Mouse (Mus musculus) spleen, adult 2 months (tissue): ENCODE data around the gene Lpp. TPM values are rescaled to one million over a fixed set of nuclear protein-coding genes. Genes with fewer than 3 reads are reported as not detected.

Source experiments
- DNase-seq, 2 experiments: peaks; one replicate each; pipeline versions ENCODE4 v3.0.0 to v3.0.0-alpha.2; 2012 to 2021; ENCODE audit warnings: low spot score in 2 of 2, low read depth in 1 of 2
- H3K27ac ChIP-seq: fragments of 200-500 bp; 2 replicates; pipeline ENCODE4 v1.5.1; 2012; ENCODE audit warnings: low read length, inconsistent platforms; ENCODE audit not compliant: insufficient read depth
- H3K27me3 ChIP-seq: fragments of 200-500 bp; 2 replicates; pipeline ENCODE4 v1.6.1; 2012; ENCODE audit warnings: mild to moderate bottlenecking, moderate library complexity, low read length, inconsistent platforms; ENCODE audit not compliant: control insufficient read depth, insufficient read depth
- H3K36me3 ChIP-seq: fragments of 200-500 bp; 2 replicates; pipeline ENCODE4 v1.6.1; 2012; ENCODE audit warnings: mild to moderate bottlenecking, low read length, inconsistent platforms; ENCODE audit not compliant: control insufficient read depth, insufficient read depth
- H3K4me1 ChIP-seq: fragments of 200-500 bp; 2 replicates; pipeline ENCODE4 v1.6.1; 2011; ENCODE audit warnings: inconsistent platforms; ENCODE audit not compliant: control insufficient read depth, insufficient read depth, insufficient read length
- H3K4me3 ChIP-seq: fragments of 200-500 bp; 2 replicates; pipeline ENCODE4 v1.5.1; 2011; ENCODE audit warnings: mild to moderate bottlenecking, inconsistent platforms; ENCODE audit not compliant: insufficient read depth, insufficient read length; ENCODE audit errors: extremely low read depth
- CTCF ChIP-seq: fragments of 200-500 bp; IDR thresholded peaks from 2 replicates; pipeline ENCODE4 v1.5.1; 2011; ENCODE audit warnings: mild to moderate bottlenecking, inconsistent platforms; ENCODE audit not compliant: insufficient read depth, insufficient read length, insufficient replicate concordance; ENCODE audit errors: extremely low read depth
- POLR2A ChIP-seq: fragments of 200-500 bp; IDR thresholded peaks from 2 replicates; pipeline ENCODE4 v1.6.1; 2011; ENCODE audit warnings: low read depth, low read length, inconsistent platforms
- WGBS: fragments of 180-500 bp; shearing (Covaris S2); methylation state at CpG from one replicate; pipeline ENCODE4 v1.1.7; 2018; 5-methylcytosine and 5-hydroxymethylcytosine counted together
- polyA plus RNA-seq: library from polyadenylated mRNA; depleted of rRNA; stranded (reverse); fragments of >200 nt; gene quantifications from 2 replicates; pipeline ENCODE4 v1.2.3, GENCODE M21; 2012

Lpp gene
- polyA plus RNA-seq, 1 experiment: 8.2 TPM

DNA sequence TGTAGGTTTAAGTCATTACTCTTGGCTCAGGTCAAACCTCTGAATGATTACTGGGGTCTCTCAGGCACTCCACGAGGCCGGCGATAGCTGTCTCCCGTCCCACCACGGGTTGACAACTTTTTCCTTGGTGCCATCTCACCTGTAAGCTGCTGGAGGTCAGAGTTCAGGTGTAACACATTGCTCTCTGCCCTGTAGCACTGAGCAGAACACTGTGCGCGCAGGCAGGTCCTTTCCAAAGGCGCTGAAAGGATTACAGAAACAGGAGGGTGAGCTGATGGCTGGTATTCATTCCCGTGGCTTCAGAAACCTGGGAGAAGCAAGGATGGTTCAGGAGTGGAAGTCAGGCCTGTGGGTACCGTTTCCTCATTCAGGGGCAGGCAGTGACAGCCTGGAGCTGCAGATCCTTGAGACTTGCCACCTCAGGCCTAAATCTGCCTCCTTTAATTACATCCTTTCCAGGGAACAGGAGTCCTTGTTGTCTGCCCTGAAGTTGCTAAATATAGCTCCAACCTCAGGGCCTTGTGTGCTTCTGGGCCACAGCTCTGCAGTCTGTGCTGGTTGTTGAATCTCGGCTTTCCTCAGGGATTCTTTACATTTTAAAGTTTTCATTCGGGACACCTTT, 31.2 kb downstream of the Lpp start:
- Histone ChIP-seq H3K27me3 (no peaks in the 10 kb centered on the region), H3K4me1 (no peaks in the 10 kb centered on the region; the same call in 1 of the 2 replicates), H3K36me3 (no peaks in the 10 kb centered on the region), H3K27ac (no peak overlapping the region), H3K4me3 (no peak overlapping the region)
- DNase-seq: no peak
- TF ChIP-seq POLR2A: no peak
- no peak for TF ChIP-seq CTCF
- 85% methylated on average over 12 of the region's 12 CpGs for WGBS

DNA sequence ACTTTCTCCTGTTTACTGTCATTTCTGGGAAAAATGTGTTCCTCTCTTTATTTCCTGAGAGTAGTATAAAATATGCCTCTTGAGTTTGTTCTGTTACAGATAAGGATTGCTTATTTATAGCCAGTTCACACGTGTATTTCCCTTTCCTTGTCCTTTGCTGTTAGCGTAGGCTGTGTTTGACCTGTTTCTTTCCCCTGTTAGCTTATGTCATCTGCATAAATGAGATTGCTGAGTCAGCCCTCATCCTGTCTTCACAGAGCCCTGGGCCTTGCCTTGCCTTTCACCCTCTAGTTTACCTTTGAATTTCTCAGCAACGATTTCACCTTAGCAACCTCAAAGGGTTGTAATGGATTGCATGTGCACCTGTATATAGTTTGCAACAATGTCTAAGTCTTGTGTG, 32.5 kb downstream of the Lpp start:
- WGBS: 32% methylated on average over 3 of the region's 3 CpGs
- no peak overlapping the region for H3K27ac ChIP-seq
- H3K4me3 ChIP-seq: no peak overlapping the region
- H3K4me1 ChIP-seq: no peaks in the 10 kb centered on the region; the same call in 1 of the 2 replicates
- no peaks in the 10 kb centered on the region for H3K27me3 ChIP-seq
- TF ChIP-seq POLR2A: no peak
- TF ChIP-seq CTCF: no peak
- no peak for DNase-seq
- H3K36me3 ChIP-seq: no peaks in the 10 kb centered on the region

DNA sequence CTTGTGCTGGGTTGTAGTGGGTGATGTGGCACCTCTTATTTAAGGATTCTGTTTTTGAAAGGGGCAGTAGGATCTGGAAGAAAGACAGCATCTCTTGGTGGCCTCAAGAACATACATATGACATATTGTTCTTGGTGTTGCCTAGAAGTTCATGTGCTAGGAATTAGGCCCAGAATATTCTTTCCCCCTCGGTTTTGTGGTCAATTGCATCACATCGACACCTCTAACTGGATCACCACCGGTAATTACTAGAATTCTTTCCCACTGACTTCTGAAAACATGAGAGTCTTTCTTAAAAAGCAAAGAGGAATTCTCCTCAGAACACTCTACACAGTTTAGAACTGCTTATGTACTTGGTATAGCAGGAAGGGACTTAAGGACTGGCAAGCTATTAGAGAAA, 34.3 kb downstream of the Lpp start:
- 80% methylated on average over 3 of the region's 3 CpGs for WGBS

DNA sequence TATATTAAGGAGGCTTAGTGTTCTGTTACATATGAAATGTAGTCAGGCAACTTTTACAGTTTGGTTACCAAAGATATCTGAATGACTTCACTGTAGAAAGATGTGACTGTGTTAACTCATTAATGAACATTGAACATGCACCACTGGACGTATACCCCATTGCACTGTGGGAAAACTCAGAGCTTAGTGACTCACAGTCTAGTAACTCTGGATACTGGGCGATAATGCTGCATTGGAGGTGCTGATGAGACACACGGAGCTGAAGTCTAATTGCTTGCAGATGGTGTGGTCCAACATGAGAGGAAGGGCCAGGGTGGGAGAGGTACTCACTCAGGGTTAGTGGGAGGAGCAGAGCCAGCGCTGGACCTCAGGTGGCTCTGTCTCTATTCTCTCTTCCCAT, 34.7 kb downstream of the Lpp start:
- 94% methylated on average over 4 of the region's 4 CpGs for WGBS
- TF ChIP-seq CTCF (no peak), POLR2A (no peak)
- no peak for DNase-seq
- no peaks in the 10 kb centered on the region for H3K36me3 ChIP-seq
- no peaks in the 10 kb centered on the region; the same call in 1 of the 2 replicates for H3K4me1 ChIP-seq
- H3K4me3 ChIP-seq: no peak overlapping the region
- H3K27ac ChIP-seq: no peak overlapping the region
- no peaks in the 10 kb centered on the region for H3K27me3 ChIP-seq

More for the DNA sequence above, 34.3 kb downstream of the Lpp start:
- TF ChIP-seq POLR2A: no peak
- no peak for TF ChIP-seq CTCF
- Histone ChIP-seq H3K4me3 (no peak overlapping the region), H3K36me3 (no peaks in the 10 kb centered on the region), H3K27me3 (no peaks in the 10 kb centered on the region), H3K27ac (no peak overlapping the region), H3K4me1 (no peaks in the 10 kb centered on the region; the same call in 1 of the 2 replicates)
- no peak for DNase-seq

DNA sequence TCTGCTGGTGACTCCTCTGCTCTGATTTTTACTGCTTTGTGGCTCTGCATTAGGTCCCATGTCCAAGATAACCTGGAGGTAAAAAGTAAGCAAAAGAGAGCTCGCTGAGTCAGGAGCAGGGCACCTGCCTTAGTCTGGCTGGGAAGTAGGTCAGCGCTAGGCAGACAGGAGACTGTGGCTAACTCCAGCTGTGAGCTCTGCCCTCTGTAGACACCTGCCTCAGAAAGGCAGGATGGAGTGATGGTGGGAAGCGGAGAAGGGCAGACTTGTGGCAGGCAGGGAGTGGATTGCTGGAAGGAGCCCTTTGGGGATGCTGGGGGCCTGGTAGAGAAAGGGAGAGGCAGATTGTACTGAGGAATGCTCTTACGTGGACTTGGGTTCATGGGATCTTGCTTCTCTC, 35.4 kb downstream of the Lpp start:
- WGBS: 90% methylated on average over 4 of the region's 4 CpGs
- no peaks in the 10 kb centered on the region for H3K27me3 ChIP-seq
- no peak overlapping the region for H3K4me3 ChIP-seq
- H3K27ac ChIP-seq: no peak overlapping the region
- no peak for DNase-seq
- TF ChIP-seq POLR2A (no peak), CTCF (no peak)
- no peaks in the 10 kb centered on the region; the same call in 1 of the 2 replicates for H3K4me1 ChIP-seq
- H3K36me3 ChIP-seq: no peaks in the 10 kb centered on the region

DNA sequence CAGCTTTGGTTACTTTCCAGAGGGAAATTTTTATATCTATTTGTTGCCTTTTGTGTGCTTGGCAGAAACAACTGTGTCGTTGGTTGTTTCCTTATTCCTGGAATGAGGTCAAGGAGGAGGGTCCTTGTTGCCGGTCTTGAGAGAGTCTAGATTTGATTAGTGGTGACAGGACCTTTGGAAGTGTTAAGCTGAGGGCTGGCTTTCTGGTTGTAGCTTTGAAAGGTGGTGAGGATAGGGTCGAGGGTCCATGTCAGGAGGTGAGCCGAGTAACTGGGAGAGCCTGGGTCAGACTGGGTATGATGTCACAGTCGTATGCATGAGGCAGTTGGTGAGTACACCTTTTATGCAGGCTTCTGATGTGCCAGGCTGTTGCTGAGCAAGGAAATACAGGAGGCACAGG, 36.4 kb downstream of the Lpp start:
- 86% methylated on average over 5 of the region's 5 CpGs for WGBS
- Histone ChIP-seq H3K36me3 (no peaks in the 10 kb centered on the region), H3K27me3 (no peaks in the 10 kb centered on the region), H3K4me3 (no peak overlapping the region), H3K27ac (no peak overlapping the region), H3K4me1 (peaks cover 9% of the 10 kb centered on the region; the same call in 1 of the 2 replicates)
- DNase-seq: no peak
- TF ChIP-seq CTCF (no peak), POLR2A (no peak)

DNA sequence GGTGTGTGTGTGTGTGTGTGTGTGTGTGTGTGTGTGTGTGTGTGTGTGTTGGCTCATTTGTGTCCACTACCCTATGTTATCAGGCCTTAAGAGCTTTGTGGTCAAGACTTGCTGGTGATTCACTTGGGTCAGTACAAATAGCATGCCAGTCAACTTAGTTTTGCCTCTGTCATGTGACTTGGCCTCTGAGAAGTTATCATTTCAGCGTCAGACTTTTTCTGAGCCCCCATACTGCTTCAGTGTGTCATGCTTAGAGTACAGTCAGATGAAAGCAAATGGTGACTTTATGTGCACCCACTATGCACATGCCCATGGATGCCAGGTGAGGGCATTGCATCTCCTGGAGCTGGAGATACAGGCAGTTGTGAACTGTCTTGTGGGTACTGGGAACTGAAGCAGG, 38.5 kb downstream of the Lpp start:
- no peak overlapping the region for H3K27ac ChIP-seq
- H3K4me3 ChIP-seq: no peak overlapping the region
- 83% methylated on average over 1 of the region's 1 CpGs for WGBS
- TF ChIP-seq POLR2A (no peak), CTCF (no peak)
- H3K27me3 ChIP-seq: no peaks in the 10 kb centered on the region
- H3K36me3 ChIP-seq: no peaks in the 10 kb centered on the region
- no peak for DNase-seq
- H3K4me1 ChIP-seq: peaks cover 15% of the 10 kb centered on the region; the same call in 1 of the 2 replicates
